Comparison of ENCODE assay signal across 12 mouse cellular contexts in the genomic region with DNA sequence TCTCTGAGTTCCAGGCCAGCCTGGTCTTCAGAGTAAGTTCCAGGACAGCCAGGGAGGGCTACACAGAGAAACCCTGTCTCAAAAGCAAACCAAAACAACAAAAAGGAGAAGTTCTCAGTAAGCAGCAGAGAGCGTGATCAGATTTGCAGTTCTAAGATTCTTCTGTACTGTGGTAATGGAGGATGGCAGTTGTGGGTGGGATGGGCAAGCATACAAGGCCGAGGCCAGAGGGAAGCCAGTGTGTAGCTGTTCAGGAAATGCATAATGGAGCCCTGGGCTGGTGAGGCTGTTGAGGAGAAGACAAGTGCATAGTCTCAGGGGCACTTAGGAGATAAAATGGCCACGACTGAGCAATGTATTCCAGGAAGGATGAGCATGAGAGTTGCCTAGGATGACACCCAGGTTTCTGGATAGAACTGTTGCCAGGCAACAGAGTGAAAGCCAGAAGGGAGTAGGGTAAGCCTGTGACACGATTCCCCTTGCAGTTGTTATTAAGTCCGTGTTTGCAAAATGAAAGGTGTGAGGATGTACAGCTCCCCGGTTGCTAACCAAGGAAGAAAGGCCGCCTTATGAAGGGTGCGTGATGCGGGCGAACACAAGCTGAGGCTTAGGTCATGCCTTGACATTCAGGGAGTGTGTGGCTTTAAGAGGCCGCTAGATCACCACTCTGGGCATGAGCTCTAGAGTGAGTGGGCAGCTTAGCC. TPM values are rescaled to one million over a fixed set of nuclear protein-coding genes. Genes with fewer than 3 reads are reported as not detected.
DNase-seq lines count a peak whose midpoint lies in the region; ATAC-seq and TF ChIP-seq lines count a peak whose summit lies in the region.
"Had no signal": no experiment of that assay in that cellular context is flagged by ENCODE, and none has a peak within 500 bp of the region (broad histone marks: within the 10 kb centered on the region; RNA-seq: fewer than 3 reads in every experiment).

No protein-coding gene starts in this region.

- no peak for TF ChIP-seq POLR2A in bone marrow macrophage, adult 2 months (IDR thresholded peaks at IDR 0.05; ENCODE audit: borderline replicate concordance, low read depth, low read length)

- 74% methylated on average over 11 of the region's 11 CpGs for WGBS in midbrain, embryonic 12.5 days

- H3K9me3 ChIP-seq in midbrain, embryonic 12.5 days, result no peaks in the 10 kb centered on the region
- H3K9me3 ChIP-seq: liver, embryonic 15.5 days had no signal

- peak; percentile 57 for DNase-seq in layer of hippocampus, adult 11-12 months (ENCODE audit: low spot score)
- DNase-seq in layer of hippocampus, postnatal 14 days (ENCODE audit: low spot score in 2 of 2), result no peak
- no peak for DNase-seq in cerebellum, postnatal 14 days
- DNase-seq in lung, postnatal 25 days (ENCODE audit: low spot score), result no peak
- DNase-seq in heart, adult 11 months, result no peak
- DNase-seq: cerebellum, adult 11-12 months; kidney, adult 11 months; thymus, adult 2 months had no signal

- peak; percentile 50 for ATAC-seq in granulocyte monocyte progenitor cell, adult 5-6 weeks (replicated peaks; ENCODE audit: poor library complexity, severe bottlenecking)
- ATAC-seq in midbrain, embryonic 12.5 days (ENCODE audit: low FRiP score, low read depth), result no peak

- H3K4me3 ChIP-seq in bone marrow macrophage, adult 2 months (ENCODE audit: insufficient read depth, low read length), result no peak overlapping the region
- H3K4me3 ChIP-seq in midbrain, embryonic 12.5 days, result no peak overlapping the region
- H3K4me3 ChIP-seq: liver, embryonic 15.5 days had no signal

- no peaks in the 10 kb centered on the region for H3K36me3 ChIP-seq in midbrain, embryonic 12.5 days
- H3K36me3 ChIP-seq: liver, embryonic 15.5 days had no signal

- H3K4me2 ChIP-seq in midbrain, embryonic 12.5 days (replicated peaks), result no peak overlapping the region
- H3K4me2 ChIP-seq: liver, embryonic 15.5 days had no signal

- peak overlapping the region; percentile 55 for H3K27ac ChIP-seq in bone marrow macrophage, adult 2 months (ENCODE audit: insufficient read depth, low read depth, low read length)
- H3K27ac ChIP-seq in midbrain, embryonic 12.5 days (replicated peaks), result peak overlapping the region; percentile 39; the same call in 1 of the 2 replicates
- H3K27ac ChIP-seq: liver, embryonic 15.5 days had no signal

- H3K4me1 ChIP-seq in bone marrow macrophage, adult 2 months (ENCODE audit: control insufficient read depth, insufficient read depth, low read length), result peaks cover 51% of the 10 kb centered on the region
- H3K4me1 ChIP-seq in midbrain, embryonic 12.5 days, result peaks cover 19% of the 10 kb centered on the region
- H3K4me1 ChIP-seq: liver, embryonic 15.5 days had no signal

- H3K27me3 ChIP-seq in midbrain, embryonic 12.5 days, result no peaks in the 10 kb centered on the region

- TF ChIP-seq CTCF in bone marrow macrophage, adult 2 months (IDR thresholded peaks at IDR 0.05; ENCODE audit: low read depth, low read length), result no peak

- no peak overlapping the region for H3K9ac ChIP-seq in midbrain, embryonic 12.5 days (replicated peaks)
- H3K9ac ChIP-seq: liver, embryonic 15.5 days had no signal

RNA-seq across cellular contexts. Expression of a gene that starts 13.0 kb away (rescaled TPM):
- 1,000 to 10,000 TPM; 1,367 to 1,478 TPM for total RNA-seq in layer of hippocampus, postnatal 14 days (2021)
- 452 and 507 TPM in 2 replicates for polyA plus RNA-seq in bone marrow macrophage, adult 2 months (2012; ENCODE audit: insufficient read depth, insufficient read length, missing spikeins)
- total RNA-seq in granulocyte monocyte progenitor cell, adult 5-6 weeks (2014; fragmentation: Nextera tagmentation), result 285 and 301 TPM in 2 replicates
- total RNA-seq in granulocyte monocyte progenitor cell, adult 5-6 weeks (2017), result 123 and 125 TPM in 2 replicates
- polyA plus RNA-seq in midbrain, embryonic 12.5 days (2016; fragmentation: Nextera tagmentation; extraction: Ambion mirVana), result 435 and 440 TPM in 2 replicates

Comparison
In these comparisons a context has a peak if more than half of its experiments do, and no peak if none do; other contexts are left out.
1. RNA of a gene that starts 13.0 kb away (total RNA-seq): 1,367 to 1,478 TPM in layer of hippocampus, postnatal 14 days; 123 to 301 TPM in granulocyte monocyte progenitor cell, adult 5-6 weeks; every median in the first group is over 4 times any median in the second.